Mouse (Mus musculus) midbrain, embryonic 13.5 days (tissue): Measurements from ENCODE around the gene Adcy9. TPM values are rescaled to one million over a fixed set of nuclear protein-coding genes. Genes with fewer than 3 reads are reported as not detected.

ENCODE experiments used
- ATAC-seq: fragments of 200-750 bp; cut with Nextera tagmentation; 2 replicates; pipeline ENCODE4 v1.8.0; 2017; ENCODE audit warnings: mild to moderate bottlenecking, moderate TSS enrichment, moderate library complexity
- H3K27ac ChIP-seq: fragments of 300-500 bp; sonication (generic); 2 replicates; pipeline ENCODE4 v1.5.1; 2015; ENCODE audit warnings: inconsistent platforms, mild to moderate bottlenecking, moderate library complexity
- H3K27me3 ChIP-seq: fragments of 300-500 bp; sonication (generic); 2 replicates; pipeline ENCODE4 v1.6.1; 2015; ENCODE audit warnings: mild to moderate bottlenecking, inconsistent platforms
- H3K36me3 ChIP-seq: fragments of 300-500 bp; sonication (generic); 2 replicates; pipeline ENCODE4 v1.6.1; 2015; ENCODE audit warnings: mild to moderate bottlenecking, inconsistent platforms
- H3K4me1 ChIP-seq: fragments of 300-500 bp; sonication (generic); replicated peaks from 2 replicates; pipeline ENCODE4 v1.6.1; 2015; ENCODE audit warnings: inconsistent platforms
- H3K4me2 ChIP-seq: fragments of 300-500 bp; sonication (generic); replicated peaks from 2 replicates; pipeline ENCODE4 v1.6.1; 2015; ENCODE audit warnings: moderate library complexity, mild to moderate bottlenecking, inconsistent platforms
- H3K4me3 ChIP-seq: fragments of 300-500 bp; sonication (generic); replicated peaks from 2 replicates; pipeline ENCODE4 v1.5.1; 2015; ENCODE audit warnings: mild to moderate bottlenecking, inconsistent platforms
- H3K9ac ChIP-seq: fragments of 300-500 bp; sonication (generic); replicated peaks from 2 replicates; pipeline ENCODE4 v1.6.1; 2015; ENCODE audit warnings: mild to moderate bottlenecking, inconsistent platforms
- H3K9me3 ChIP-seq: fragments of 300-500 bp; sonication (generic); 2 replicates; pipeline ENCODE4 v1.6.1; 2016; ENCODE audit warnings: mild to moderate bottlenecking, inconsistent platforms
- WGBS: fragments of 180-500 bp; shearing (Covaris S2); methylation state at CpG from one replicate; pipeline ENCODE4 v1.1.7; 2015; 5-methylcytosine and 5-hydroxymethylcytosine counted together
- polyA plus RNA-seq: library from polyadenylated mRNA; unstranded; fragments of >200 nt; fragmentation: Nextera tagmentation; extraction: Ambion mirVana; gene quantifications from 2 replicates; pipeline ENCODE4 v1.2.1, GENCODE M21; 2015

The Adcy9 gene
- polyA plus RNA-seq, 1 experiment from 2014 or later: 2.8 TPM

GRCm38 (mm10) chr16:4398782-4399181 lies 21.5 kb downstream of the Adcy9 start:
- no peaks in the 10 kb centered on the region for H3K27me3 ChIP-seq
- 86% methylated on average over 2 of the region's 2 CpGs for WGBS
- H3K36me3 ChIP-seq: no peaks in the 10 kb centered on the region
- H3K4me1 ChIP-seq: no peaks in the 10 kb centered on the region
- H3K27ac ChIP-seq: no peak overlapping the region
- H3K4me2 ChIP-seq: no peak overlapping the region
- no peak overlapping the region for H3K9ac ChIP-seq
- H3K4me3 ChIP-seq: no peak overlapping the region
- H3K9me3 ChIP-seq: no peaks in the 10 kb centered on the region
- no peak for ATAC-seq

GRCm38 (mm10) chr16:4397636-4398035 lies 22.7 kb downstream of the Adcy9 start:
- 0 out of 2 replicates have a peak, but pooled peaks cover 2% of the 10 kb centered on the region for H3K4me1 ChIP-seq
- no peaks in the 10 kb centered on the region for H3K9me3 ChIP-seq
- no peak overlapping the region for H3K4me2 ChIP-seq
- H3K27me3 ChIP-seq: no peaks in the 10 kb centered on the region
- no peak overlapping the region for H3K27ac ChIP-seq
- H3K36me3 ChIP-seq: no peaks in the 10 kb centered on the region
- no peak overlapping the region for H3K9ac ChIP-seq
- no peak for ATAC-seq
- whole genome bisulfite sequencing: 93% methylated on average over 7 of the region's 7 CpGs
- no peak overlapping the region for H3K4me3 ChIP-seq

- H3K4me3 ChIP-seq: no peak overlapping the region
- no peak overlapping the region for H3K9ac ChIP-seq
- no peaks in the 10 kb centered on the region for H3K27me3 ChIP-seq
- ATAC-seq: no peak
- H3K4me1 ChIP-seq: 0 out of 2 replicates have a peak, but pooled peaks cover 2% of the 10 kb centered on the region
- no peak overlapping the region for H3K4me2 ChIP-seq
- WGBS: 84% methylated on average over 10 of the region's 10 CpGs
- H3K27ac ChIP-seq: no peak overlapping the region
- no peaks in the 10 kb centered on the region for H3K36me3 ChIP-seq
- H3K9me3 ChIP-seq: no peaks in the 10 kb centered on the region
These were observed 24.5 kb downstream of the Adcy9 start for GRCm38 (mm10) chr16:4395687-4396341.

GRCm38 (mm10) chr16:4394991-4395590 lies 25.2 kb downstream of the Adcy9 start:
- WGBS: 87% methylated on average over 4 of the region's 4 CpGs
- H3K4me3 ChIP-seq: no peak overlapping the region
- H3K4me2 ChIP-seq: no peak overlapping the region
- H3K9ac ChIP-seq: no peak overlapping the region
- no peak for ATAC-seq
- no peaks in the 10 kb centered on the region for H3K9me3 ChIP-seq
- H3K36me3 ChIP-seq: no peaks in the 10 kb centered on the region
- H3K4me1 ChIP-seq: 0 out of 2 replicates have a peak, but pooled peaks cover 2% of the 10 kb centered on the region
- H3K27me3 ChIP-seq: no peaks in the 10 kb centered on the region
- H3K27ac ChIP-seq: no peak overlapping the region

- Histone ChIP-seq H3K27ac (no peak overlapping the region), H3K4me2 (no peak overlapping the region), H3K4me1 (no peaks in the 10 kb centered on the region), H3K9ac (no peak overlapping the region), H3K9me3 (no peaks in the 10 kb centered on the region), H3K27me3 (no peaks in the 10 kb centered on the region), H3K4me3 (no peak overlapping the region), H3K36me3 (no peaks in the 10 kb centered on the region)
- 83% methylated on average over 4 of the region's 4 CpGs for WGBS
- no peak for ATAC-seq
These were observed 36.7 kb downstream of the Adcy9 start for GRCm38 (mm10) chr16:4383473-4384038.

- no peaks in the 10 kb centered on the region for H3K4me1 ChIP-seq
- no peak for ATAC-seq
- H3K27ac ChIP-seq: no peak overlapping the region
- H3K4me3 ChIP-seq: no peak overlapping the region
- no peaks in the 10 kb centered on the region for H3K9me3 ChIP-seq
- no peaks in the 10 kb centered on the region for H3K27me3 ChIP-seq
- no peak overlapping the region for H3K4me2 ChIP-seq
- H3K9ac ChIP-seq: no peak overlapping the region
- no peaks in the 10 kb centered on the region for H3K36me3 ChIP-seq
- WGBS: 93% methylated on average over 3 of the region's 3 CpGs
These were observed 37.9 kb downstream of the Adcy9 start for GRCm38 (mm10) chr16:4382406-4382805.

- 83% methylated on average over 4 of the region's 4 CpGs for WGBS
- no peak overlapping the region for H3K27ac ChIP-seq
- no peaks in the 10 kb centered on the region for H3K4me1 ChIP-seq
- H3K36me3 ChIP-seq: no peaks in the 10 kb centered on the region
- H3K4me2 ChIP-seq: no peak overlapping the region
- no peaks in the 10 kb centered on the region for H3K9me3 ChIP-seq
- no peak for ATAC-seq
- no peaks in the 10 kb centered on the region for H3K27me3 ChIP-seq
- H3K9ac ChIP-seq: no peak overlapping the region
- H3K4me3 ChIP-seq: no peak overlapping the region
These were observed 38.8 kb downstream of the Adcy9 start for GRCm38 (mm10) chr16:4381487-4381886.

- no peaks in the 10 kb centered on the region for H3K36me3 ChIP-seq
- H3K9me3 ChIP-seq: no peaks in the 10 kb centered on the region
- no peak overlapping the region for H3K4me2 ChIP-seq
- H3K9ac ChIP-seq: no peak overlapping the region
- H3K4me3 ChIP-seq: no peak overlapping the region
- no peaks in the 10 kb centered on the region for H3K4me1 ChIP-seq
- 81% methylated on average over 1 of the region's 1 CpGs for WGBS
- ATAC-seq: no peak
- H3K27ac ChIP-seq: no peak overlapping the region
- H3K27me3 ChIP-seq: no peaks in the 10 kb centered on the region
These were observed 41.5 kb downstream of the Adcy9 start for GRCm38 (mm10) chr16:4378788-4379187.

GRCm38 (mm10) chr16:4377556-4377955 lies 42.7 kb downstream of the Adcy9 start:
- Histone ChIP-seq H3K27me3 (no peaks in the 10 kb centered on the region), H3K27ac (no peak overlapping the region), H3K9me3 (no peaks in the 10 kb centered on the region), H3K4me1 (no peaks in the 10 kb centered on the region), H3K4me2 (no peak overlapping the region), H3K9ac (no peak overlapping the region), H3K36me3 (no peaks in the 10 kb centered on the region), H3K4me3 (no peak overlapping the region)
- WGBS: 70% methylated on average over 5 of the region's 5 CpGs
- no peak for ATAC-seq

GRCm38 (mm10) chr16:4374780-4375380 lies 45.4 kb downstream of the Adcy9 start:
- H3K4me2 ChIP-seq: no peak overlapping the region
- no peak overlapping the region for H3K4me3 ChIP-seq
- no peaks in the 10 kb centered on the region for H3K9me3 ChIP-seq
- no peaks in the 10 kb centered on the region for H3K36me3 ChIP-seq
- H3K27ac ChIP-seq: no peak overlapping the region
- H3K9ac ChIP-seq: no peak overlapping the region
- no peaks in the 10 kb centered on the region for H3K4me1 ChIP-seq
- ATAC-seq: no peak
- H3K27me3 ChIP-seq: no peaks in the 10 kb centered on the region
- WGBS: 79% methylated on average over 7 of the region's 7 CpGs

GRCm38 (mm10) chr16:4374270-4374669 lies 46.0 kb downstream of the Adcy9 start:
- H3K9me3 ChIP-seq: no peaks in the 10 kb centered on the region
- ATAC-seq: no peak
- H3K9ac ChIP-seq: no peak overlapping the region
- no peak overlapping the region for H3K4me3 ChIP-seq
- H3K27me3 ChIP-seq: no peaks in the 10 kb centered on the region
- no peak overlapping the region for H3K27ac ChIP-seq
- H3K4me1 ChIP-seq: no peaks in the 10 kb centered on the region
- H3K36me3 ChIP-seq: no peaks in the 10 kb centered on the region
- 89% methylated on average over 5 of the region's 5 CpGs for WGBS
- no peak overlapping the region for H3K4me2 ChIP-seq

- no peak overlapping the region for H3K27ac ChIP-seq
- no peak overlapping the region for H3K9ac ChIP-seq
- H3K27me3 ChIP-seq: no peaks in the 10 kb centered on the region
- H3K9me3 ChIP-seq: no peaks in the 10 kb centered on the region
- no peaks in the 10 kb centered on the region for H3K36me3 ChIP-seq
- 82% methylated on average over 2 of the region's 2 CpGs for WGBS
- H3K4me3 ChIP-seq: no peak overlapping the region
- no peak for ATAC-seq
- peaks cover 8% of the 10 kb centered on the region for H3K4me1 ChIP-seq
- no peak overlapping the region for H3K4me2 ChIP-seq
These were observed 49.3 kb downstream of the Adcy9 start for GRCm38 (mm10) chr16:4371039-4371438.
